In the genomic region with DNA sequence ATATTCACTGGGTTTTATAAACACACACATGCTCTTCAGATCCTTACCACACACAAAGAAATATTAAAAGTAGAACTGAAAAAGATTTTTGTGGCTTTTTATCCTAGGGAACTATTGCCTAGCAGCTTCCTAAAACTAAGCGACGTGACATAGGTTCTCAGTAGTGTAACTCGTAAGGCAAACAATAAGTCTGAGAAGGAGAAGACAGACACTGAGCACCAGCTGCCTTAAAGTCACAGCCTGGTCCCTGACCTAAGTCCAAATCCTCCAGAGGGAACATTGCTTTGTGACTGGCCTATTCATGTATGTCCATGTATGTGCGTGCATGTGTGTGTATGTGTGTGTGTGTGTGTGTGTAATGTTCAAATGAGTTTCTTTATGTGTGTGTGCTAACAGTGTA, we compare ENCODE assay signal across 22 mouse cellular contexts. TPM values are rescaled to one million over a fixed set of nuclear protein-coding genes. Genes with fewer than 3 reads are reported as not detected.
DNase-seq lines count a peak whose midpoint lies in the region; ATAC-seq and TF ChIP-seq lines count a peak whose summit lies in the region.
"Had no signal": no experiment of that assay in that cellular context is flagged by ENCODE, and none has a peak within 500 bp of the region (broad histone marks: within the 10 kb centered on the region; RNA-seq: fewer than 3 reads in every experiment).

No protein-coding gene starts in this region.

- H3K9ac ChIP-seq in forebrain, postnatal 0 days = no peak overlapping the region
- H3K9ac ChIP-seq in forebrain, embryonic 14.5 days (ENCODE audit: low read length) = no peak overlapping the region
- H3K9ac ChIP-seq in heart, embryonic 15.5 days = no peak overlapping the region
- no peak overlapping the region for H3K9ac ChIP-seq in hindbrain, embryonic 14.5 days
- H3K9ac ChIP-seq in hindbrain, embryonic 16.5 days (ENCODE audit: low read depth, low read length) = no peak overlapping the region
- no peak overlapping the region for H3K9ac ChIP-seq in lung, embryonic 15.5 days
- H3K9ac ChIP-seq: forebrain, embryonic 15.5 days; hindbrain, embryonic 12.5 days; intestine, embryonic 15.5 days had no signal

- no peak overlapping the region for H3K4me3 ChIP-seq in forebrain, postnatal 0 days (ENCODE audit: low read depth, low read length)
- no peak overlapping the region for H3K4me3 ChIP-seq in forebrain, embryonic 14.5 days (ENCODE audit: low read depth, low read length)
- H3K4me3 ChIP-seq in heart, embryonic 15.5 days = no peak overlapping the region
- no peak overlapping the region for H3K4me3 ChIP-seq in hindbrain, embryonic 14.5 days (replicated peaks; ENCODE audit: low read length)
- no peak overlapping the region for H3K4me3 ChIP-seq in hindbrain, embryonic 16.5 days (ENCODE audit: low read length)
- no peak overlapping the region for H3K4me3 ChIP-seq in lung, embryonic 15.5 days
- H3K4me3 ChIP-seq: forebrain, embryonic 15.5 days; heart, embryonic 10.5 days; hindbrain, embryonic 12.5 days; intestine, embryonic 15.5 days had no signal

- 73% methylated on average over 4 of the region's 4 CpGs for WGBS in forebrain, postnatal 0 days
- 83% methylated on average over 4 of the region's 4 CpGs for WGBS in forebrain, embryonic 14.5 days
- WGBS in heart, embryonic 15.5 days = 73% methylated on average over 4 of the region's 4 CpGs
- 66% methylated on average over 4 of the region's 4 CpGs for WGBS in hindbrain, embryonic 14.5 days
- 64% methylated on average over 4 of the region's 4 CpGs for whole genome bisulfite sequencing in hindbrain, embryonic 16.5 days
- WGBS in lung, embryonic 15.5 days = 61% methylated on average over 4 of the region's 4 CpGs

- no peaks in the 10 kb centered on the region; the same call in 1 of the 2 replicates for H3K4me1 ChIP-seq in forebrain, postnatal 0 days (ENCODE audit: insufficient read depth)
- H3K4me1 ChIP-seq in forebrain, embryonic 14.5 days (ENCODE audit: control insufficient read depth, insufficient read depth, low read length) = no peaks in the 10 kb centered on the region
- peaks cover 6% of the 10 kb centered on the region for H3K4me1 ChIP-seq in heart, embryonic 15.5 days (replicated peaks)
- H3K4me1 ChIP-seq in hindbrain, embryonic 14.5 days (replicated peaks; ENCODE audit: control insufficient read depth, insufficient read depth, low read length) = no peaks in the 10 kb centered on the region
- H3K4me1 ChIP-seq in hindbrain, embryonic 16.5 days (ENCODE audit: control insufficient read depth, insufficient read depth, low read depth, low read length) = no peaks in the 10 kb centered on the region
- peaks cover 11% of the 10 kb centered on the region; the same call in 1 of the 2 replicates for H3K4me1 ChIP-seq in lung, embryonic 15.5 days
- H3K4me1 ChIP-seq: forebrain, embryonic 15.5 days; hindbrain, embryonic 12.5 days had no signal

- H3K27me3 ChIP-seq in forebrain, postnatal 0 days (ENCODE audit: insufficient read depth, low read length) = no peaks in the 10 kb centered on the region
- no peaks in the 10 kb centered on the region for H3K27me3 ChIP-seq in forebrain, embryonic 14.5 days (replicated peaks; ENCODE audit: control insufficient read depth, insufficient read depth, low read length)
- H3K27me3 ChIP-seq in heart, embryonic 15.5 days = no peaks in the 10 kb centered on the region
- no peaks in the 10 kb centered on the region for H3K27me3 ChIP-seq in hindbrain, embryonic 14.5 days (ENCODE audit: control insufficient read depth, insufficient read depth, low read length)
- H3K27me3 ChIP-seq in hindbrain, embryonic 16.5 days (replicated peaks; ENCODE audit: control insufficient read depth, insufficient read depth, low read length) = no peaks in the 10 kb centered on the region
- H3K27me3 ChIP-seq in lung, embryonic 15.5 days = no peaks in the 10 kb centered on the region
- H3K27me3 ChIP-seq: forebrain, embryonic 15.5 days; hindbrain, embryonic 12.5 days; intestine, embryonic 15.5 days had no signal

- no peak overlapping the region for H3K27ac ChIP-seq in forebrain, postnatal 0 days (ENCODE audit: low read depth, low read length)
- no peak overlapping the region for H3K27ac ChIP-seq in forebrain, embryonic 14.5 days (ENCODE audit: low read depth, low read length)
- peak overlapping the region; percentile 31; the same call in 1 of the 2 replicates for H3K27ac ChIP-seq in heart, embryonic 15.5 days
- no peak overlapping the region for H3K27ac ChIP-seq in hindbrain, embryonic 14.5 days
- H3K27ac ChIP-seq in hindbrain, embryonic 16.5 days (ENCODE audit: low read depth, low read length) = no peak overlapping the region
- no peak overlapping the region for H3K27ac ChIP-seq in lung, embryonic 15.5 days
- H3K27ac ChIP-seq: forebrain, embryonic 15.5 days; heart, embryonic 10.5 days; hindbrain, embryonic 12.5 days; intestine, embryonic 15.5 days had no signal

- no peaks in the 10 kb centered on the region for H3K9me3 ChIP-seq in forebrain, postnatal 0 days (ENCODE audit: low read length)
- H3K9me3 ChIP-seq in forebrain, embryonic 14.5 days (replicated peaks; ENCODE audit: control insufficient read depth, low read length) = no peaks in the 10 kb centered on the region
- no peaks in the 10 kb centered on the region for H3K9me3 ChIP-seq in heart, embryonic 15.5 days (replicated peaks)
- H3K9me3 ChIP-seq in hindbrain, embryonic 14.5 days (ENCODE audit: control insufficient read depth, low read length) = no peaks in the 10 kb centered on the region
- no peaks in the 10 kb centered on the region for H3K9me3 ChIP-seq in hindbrain, embryonic 16.5 days (ENCODE audit: control insufficient read depth, low read length)
- no peaks in the 10 kb centered on the region for H3K9me3 ChIP-seq in lung, embryonic 15.5 days
- H3K9me3 ChIP-seq: forebrain, embryonic 15.5 days; heart, embryonic 10.5 days; hindbrain, embryonic 12.5 days; intestine, embryonic 15.5 days had no signal

- H3K4me2 ChIP-seq in forebrain, postnatal 0 days (ENCODE audit: low read depth) = no peak overlapping the region
- H3K4me2 ChIP-seq in forebrain, embryonic 14.5 days (ENCODE audit: low read length) = no peak overlapping the region
- no peak overlapping the region for H3K4me2 ChIP-seq in heart, embryonic 15.5 days
- no peak overlapping the region for H3K4me2 ChIP-seq in hindbrain, embryonic 14.5 days (replicated peaks)
- no peak overlapping the region for H3K4me2 ChIP-seq in hindbrain, embryonic 16.5 days (ENCODE audit: low read length)
- no peak overlapping the region for H3K4me2 ChIP-seq in lung, embryonic 15.5 days
- H3K4me2 ChIP-seq: forebrain, embryonic 15.5 days; hindbrain, embryonic 12.5 days; intestine, embryonic 15.5 days had no signal

- no peaks in the 10 kb centered on the region for H3K36me3 ChIP-seq in forebrain, postnatal 0 days (ENCODE audit: insufficient read depth)
- no peaks in the 10 kb centered on the region for H3K36me3 ChIP-seq in forebrain, embryonic 14.5 days (ENCODE audit: control insufficient read depth, insufficient read depth, low read length)
- H3K36me3 ChIP-seq in heart, embryonic 15.5 days = no peaks in the 10 kb centered on the region
- H3K36me3 ChIP-seq in hindbrain, embryonic 14.5 days (replicated peaks; ENCODE audit: control insufficient read depth, insufficient read depth) = no peaks in the 10 kb centered on the region
- H3K36me3 ChIP-seq in hindbrain, embryonic 16.5 days (ENCODE audit: control insufficient read depth, insufficient read depth, low read length) = no peaks in the 10 kb centered on the region
- H3K36me3 ChIP-seq in lung, embryonic 15.5 days = no peaks in the 10 kb centered on the region
- H3K36me3 ChIP-seq: forebrain, embryonic 15.5 days; heart, embryonic 10.5 days; hindbrain, embryonic 12.5 days; intestine, embryonic 15.5 days had no signal

- peak; percentile 10; the same call in 1 of the 2 replicates for ATAC-seq in forebrain, postnatal 0 days
- no peak for ATAC-seq in forebrain, embryonic 14.5 days
- no peak for ATAC-seq in heart, embryonic 15.5 days (replicated peaks; ENCODE audit: insufficient number of reproducible peaks, insufficient read depth, low FRiP score, low read depth)
- 0 out of 2 replicates have a peak, but pooled peaks have one; percentile 14 for ATAC-seq in hindbrain, embryonic 14.5 days (ENCODE audit: low FRiP score)
- no peak for ATAC-seq in hindbrain, embryonic 16.5 days
- peak; percentile 15; the same call in 1 of the 2 replicates for ATAC-seq in lung, embryonic 15.5 days (ENCODE audit: borderline replicate concordance, extremely low read depth, low FRiP score, low TSS enrichment)
- ATAC-seq: activated CD4-positive, CD25-positive, alpha-beta regulatory T cell, adult 4 months; forebrain, embryonic 15.5 days; intestine, embryonic 15.5 days had no signal

- DNase-seq in forebrain, postnatal 0 days = no peak
- DNase-seq in forebrain, embryonic 14.5 days (ENCODE audit: low spot score) = no peak
- DNase-seq in heart, adult 18-20 months = no peak
- DNase-seq in hindbrain, embryonic 14.5 days (ENCODE audit: low spot score) = no peak
- no peak for DNase-seq in lung, postnatal 36 days
- DNase-seq: adrenal gland, postnatal 10 days; adrenal gland, postnatal 36 days; cerebellum, adult 18-20 months; cerebellum, adult 9-10 months; gastrocnemius, postnatal 10 days; gastrocnemius, postnatal 36 days; kidney, adult 11 months; kidney, adult 8-10 months had no signal

- no peak for TF ChIP-seq CTCF in forebrain, postnatal 0 days (IDR thresholded peaks at IDR 0.05; ENCODE audit: low read depth)

RNA-seq across cellular contexts. Expression of gene Thbs2, which starts 40.3 kb away (rescaled TPM):
- total RNA-seq in forebrain, postnatal 0 days (2014; rRNA removed) = 4.2 and 10.3 TPM in 2 replicates
- 2.8 and 2.9 TPM in 2 replicates for polyA plus RNA-seq in forebrain, postnatal 0 days (2015; fragmentation: Nextera tagmentation; extraction: Ambion mirVana)
- 1.4 and 2.0 TPM in 2 replicates for polyA plus RNA-seq in forebrain, embryonic 14.5 days (2014; fragmentation: Nextera tagmentation; extraction: Ambion mirVana)
- polyA plus RNA-seq in heart, embryonic 15.5 days (2015; fragmentation: Nextera tagmentation; extraction: Ambion mirVana) = 32.7 and 45.9 TPM in 2 replicates
- 10 to 100 TPM; 11.1 to 11.2 TPM for total RNA-seq in heart, adult 18-20 months (2021)
- 5.6 and 5.8 TPM in 2 replicates for polyA plus RNA-seq in hindbrain, embryonic 14.5 days (2014; fragmentation: Nextera tagmentation; extraction: Ambion mirVana)
- polyA plus RNA-seq in hindbrain, embryonic 16.5 days (2015; fragmentation: Nextera tagmentation; extraction: Ambion mirVana) = 3.7 and 7.4 TPM in 2 replicates
- polyA plus RNA-seq in lung, embryonic 15.5 days (2015; fragmentation: Nextera tagmentation; extraction: Ambion mirVana) = 26.3 and 27.3 TPM in 2 replicates
- total RNA-seq: granulocyte monocyte progenitor cell, adult 5-6 weeks had no signal
- polyA plus RNA-seq: activated CD4-positive, CD25-positive, alpha-beta regulatory T cell, adult 4 months had no signal

Comparison
In these comparisons a context has a peak if more than half of its experiments do, and no peak if none do; other contexts are left out.
1. ATAC-seq: peak in forebrain, postnatal 0 days (single experiment), hindbrain, embryonic 14.5 days (single experiment) and lung, embryonic 15.5 days (single experiment); none in forebrain, embryonic 14.5 days (single experiment), heart, embryonic 15.5 days (single experiment) and hindbrain, embryonic 16.5 days (single experiment).